Mouse (Mus musculus) G1E (cell line): Measurements from ENCODE around the gene Irak1bp1.

Source experiments
- CTCF ChIP-seq: IDR thresholded peaks from 2 replicates; pipeline ENCODE4 v1.5.1; 2012; ENCODE audit warnings: low read depth, low read length, inconsistent platforms, mixed read lengths
- GATA1 ChIP-seq: IDR thresholded peaks from 2 replicates; pipeline ENCODE4 v1.6.1; 2012; ENCODE audit warnings: borderline replicate concordance, low read length, inconsistent platforms, mixed read lengths
- GATA2 ChIP-seq: IDR thresholded peaks from 2 replicates; pipeline ENCODE4 v1.6.1; 2012; ENCODE audit warnings: low read depth, low read length, inconsistent platforms, borderline replicate concordance

- TF ChIP-seq CTCF (no peak), GATA1 (no peak), GATA2 (no peak)
Measured at GRCm38 (mm10) chr9:82826426-82826825, 2.9 kb upstream of the Irak1bp1 start.
